Mouse (Mus musculus) ZHBTc4 (cell line): Measurements from ENCODE around the gene Ube2e2.
"Not testable (repeated sequence)": the region's sequence is repeated elsewhere in the genome, so short reads cannot be mapped to it uniquely, and the experiment has no call there.

Experiments used
- DNase-seq: peaks from one replicate; pipeline ENCODE4 v3.0.0-alpha.2; 2011; ENCODE audit warnings: low read depth, low spot score

Gene Ube2e2

GRCm38 (mm10) chr14:18637739-18638138 is 256.3 kb downstream of the Ube2e2 start:
- DNase-seq = no peak

- no peak for DNase-seq
Measured at GRCm38 (mm10) chr14:18628170-18628569, 265.9 kb downstream of the Ube2e2 start.

GRCm38 (mm10) chr14:18618603-18619002 is 275.5 kb downstream of the Ube2e2 start:
- DNase-seq = no peak

GRCm38 (mm10) chr14:18601927-18602326 is 292.1 kb downstream of the Ube2e2 start:
- DNase-seq = no peak

- no peak for DNase-seq
Measured at GRCm38 (mm10) chr14:18586239-18587034, 307.6 kb downstream of the Ube2e2 start.

- DNase-seq = no peak
Measured at GRCm38 (mm10) chr14:18581735-18582134, 312.3 kb downstream of the Ube2e2 start.

GRCm38 (mm10) chr14:18574756-18575155 is 319.3 kb downstream of the Ube2e2 start:
- no peak for DNase-seq

- no peak for DNase-seq
Measured at GRCm38 (mm10) chr14:18574130-18574721, 319.8 kb downstream of the Ube2e2 start.

GRCm38 (mm10) chr14:18573286-18573956 is 320.6 kb downstream of the Ube2e2 start:
- DNase-seq = no peak

GRCm38 (mm10) chr14:18572852-18573251 is 321.2 kb downstream of the Ube2e2 start:
- no peak for DNase-seq

- DNase-seq = no peak
Measured at GRCm38 (mm10) chr14:18569615-18570014, 324.5 kb downstream of the Ube2e2 start.

GRCm38 (mm10) chr14:18564999-18565398 is 329.1 kb downstream of the Ube2e2 start:
- not testable (repeated sequence) for DNase-seq

GRCm38 (mm10) chr14:18555287-18555686 is 338.8 kb downstream of the Ube2e2 start:
- no peak for DNase-seq

GRCm38 (mm10) chr14:18554627-18554988 is 339.5 kb downstream of the Ube2e2 start:
- no peak for DNase-seq

GRCm38 (mm10) chr14:18553987-18554626 is 340.0 kb downstream of the Ube2e2 start:
- DNase-seq = no peak

GRCm38 (mm10) chr14:18547541-18547940 is 346.5 kb downstream of the Ube2e2 start:
- no peak for DNase-seq

- DNase-seq = peak; percentile 14
Measured at GRCm38 (mm10) chr14:18539092-18539491, 355.0 kb downstream of the Ube2e2 start.

- DNase-seq = no peak
Measured at GRCm38 (mm10) chr14:18530899-18531298, 363.2 kb downstream of the Ube2e2 start.

GRCm38 (mm10) chr14:18530496-18530895 is 363.6 kb downstream of the Ube2e2 start:
- no peak for DNase-seq
